Mouse (Mus musculus) embryonic facial prominence, embryonic 14.5 days (tissue): ENCODE data around the gene Ccdc34. TPM values are rescaled to one million over a fixed set of nuclear protein-coding genes. Genes with fewer than 3 reads are reported as not detected.
A peak's percentile ranks its signal among the peaks of the same experiment; 100 is the strongest.

Experiments used
- ATAC-seq: fragments of 200-750 bp; cut with Nextera tagmentation; 2 replicates; pipeline ENCODE4 v1.8.0; 2017; ENCODE audit warnings: low read depth, moderate number of reproducible peaks, moderate TSS enrichment
- DNase-seq: peaks from one replicate; pipeline ENCODE4 v3.0.0-alpha.2; 2015; ENCODE audit warnings: low spot score
- H3K27ac ChIP-seq: fragments of 300-500 bp; sonication (generic); replicated peaks from 2 replicates; pipeline ENCODE4 v1.5.1; 2014; ENCODE audit warnings: low read depth, mild to moderate bottlenecking, low read length, moderate library complexity
- H3K27me3 ChIP-seq: fragments of 300-500 bp; sonication (generic); replicated peaks from 2 replicates; pipeline ENCODE4 v1.6.1; 2014; ENCODE audit warnings: low read length; ENCODE audit not compliant: control insufficient read depth, insufficient read depth
- H3K36me3 ChIP-seq: fragments of 300-500 bp; sonication (generic); 2 replicates; pipeline ENCODE4 v1.6.1; 2014; ENCODE audit warnings: low read length, mixed read lengths; ENCODE audit not compliant: control insufficient read depth, insufficient read depth
- H3K4me1 ChIP-seq: fragments of 300-500 bp; sonication (generic); 2 replicates; pipeline ENCODE4 v1.6.1; 2014; ENCODE audit warnings: antibody characterized with exemption, low read length; ENCODE audit not compliant: control insufficient read depth, insufficient read depth
- H3K4me2 ChIP-seq: fragments of 300-500 bp; sonication (generic); 2 replicates; pipeline ENCODE4 v1.6.1; 2014; ENCODE audit warnings: low read depth, mild to moderate bottlenecking, low read length, moderate library complexity, mixed read lengths
- H3K4me3 ChIP-seq: fragments of 300-500 bp; sonication (generic); 2 replicates; pipeline ENCODE4 v1.5.1; 2014; ENCODE audit warnings: low read depth, mild to moderate bottlenecking, low read length
- H3K9ac ChIP-seq: fragments of 300-500 bp; sonication (generic); 2 replicates; pipeline ENCODE4 v1.6.1; 2014; ENCODE audit warnings: low read depth, mild to moderate bottlenecking, low read length, moderate library complexity, mixed read lengths
- H3K9me3 ChIP-seq: fragments of 300-500 bp; sonication (generic); 2 replicates; pipeline ENCODE4 v1.6.1; 2016; ENCODE audit warnings: low read length; ENCODE audit not compliant: control insufficient read depth
- WGBS: fragments of 180-500 bp; shearing (Covaris S2); extraction: QIAGEN DNeasy Blood & Tissue Kit; methylation state at CpG from one replicate; pipeline ENCODE4 v1.1.7; 2014; 5-methylcytosine and 5-hydroxymethylcytosine counted together
- polyA plus RNA-seq: library from polyadenylated mRNA; unstranded; fragments of >200 nt; fragmentation: Nextera tagmentation; extraction: Ambion mirVana; gene quantifications from 2 replicates; pipeline ENCODE4 v1.2.1, GENCODE M21; 2014

Ccdc34 gene
- polyA plus RNA-seq, 1 experiment from 2014 or later = 37.7 TPM

DNA sequence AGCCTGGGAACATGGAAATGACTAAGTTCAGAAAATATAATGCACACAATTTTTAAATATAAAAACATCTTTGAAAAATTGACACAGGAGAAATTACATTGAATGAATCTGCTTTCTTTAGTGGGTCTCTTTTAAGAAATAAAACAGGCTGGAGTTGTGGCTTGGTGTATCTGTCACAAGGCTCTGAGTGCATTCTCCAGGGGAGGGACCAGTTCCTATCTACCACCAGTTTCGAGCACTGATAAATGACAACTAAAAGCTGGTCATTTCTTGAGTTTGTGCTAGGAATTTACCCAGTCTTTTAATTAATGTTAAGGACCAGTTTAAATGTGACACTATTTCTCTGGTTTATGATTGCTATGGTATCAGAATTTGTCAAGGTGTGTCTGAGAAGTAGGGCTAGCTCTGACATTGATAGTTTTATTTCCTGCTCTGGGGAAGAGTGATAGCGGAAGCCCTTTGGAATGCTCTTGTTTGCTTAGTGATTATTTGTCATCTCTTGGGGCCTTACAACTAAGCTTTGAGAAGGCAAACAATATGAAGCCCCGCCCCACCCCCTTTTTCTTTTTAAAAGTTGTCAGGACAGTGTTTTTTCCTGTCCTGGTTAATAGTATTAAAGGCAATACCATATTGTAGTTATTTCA, 11.9 kb upstream of the Ccdc34 start:
- DNase-seq (no peak), ATAC-seq (no peak)
- H3K27ac ChIP-seq = no peak overlapping the region
- H3K9me3 ChIP-seq = no peaks in the 10 kb centered on the region
- peaks cover 58% of the 10 kb centered on the region for H3K36me3 ChIP-seq
- H3K4me1 ChIP-seq = no peaks in the 10 kb centered on the region
- H3K27me3 ChIP-seq = no peaks in the 10 kb centered on the region
- no peak overlapping the region for H3K9ac ChIP-seq
- H3K4me3 ChIP-seq = no peak overlapping the region
- H3K4me2 ChIP-seq = no peak overlapping the region
- WGBS = 83% methylated on average over 3 of the region's 3 CpGs

GRCm38 (mm10) chr2:110007423-110008267, 10.0 kb upstream of the Ccdc34 start:
- no peak overlapping the region for H3K27ac ChIP-seq
- no peaks in the 10 kb centered on the region for H3K4me1 ChIP-seq
- H3K4me3 ChIP-seq = no peak overlapping the region
- no peak overlapping the region for H3K9ac ChIP-seq
- ATAC-seq = no peak
- no peak for DNase-seq
- WGBS = 87% methylated on average over 10 of the region's 10 CpGs
- H3K4me2 ChIP-seq = no peak overlapping the region
- H3K9me3 ChIP-seq = no peaks in the 10 kb centered on the region
- H3K27me3 ChIP-seq = no peaks in the 10 kb centered on the region
- H3K36me3 ChIP-seq = peaks cover 59% of the 10 kb centered on the region

GRCm38 (mm10) chr2:110009449-110009848, 8.2 kb upstream of the Ccdc34 start:
- ATAC-seq = no peak
- peaks cover 61% of the 10 kb centered on the region for H3K36me3 ChIP-seq
- no peaks in the 10 kb centered on the region for H3K9me3 ChIP-seq

GRCm38 (mm10) chr2:110012184-110012725, 5.4 kb upstream of the Ccdc34 start:
- no peak overlapping the region for H3K4me2 ChIP-seq
- DNase-seq = no peak
- H3K4me3 ChIP-seq = no peak overlapping the region
- peaks cover 45% of the 10 kb centered on the region for H3K36me3 ChIP-seq
- H3K27me3 ChIP-seq = no peaks in the 10 kb centered on the region
- H3K9ac ChIP-seq = 0 out of 2 replicates have a peak overlapping the region, but pooled peaks have one; percentile 2
- no peak overlapping the region for H3K27ac ChIP-seq
- no peaks in the 10 kb centered on the region for H3K9me3 ChIP-seq
- ATAC-seq = no peak
- no peaks in the 10 kb centered on the region for H3K4me1 ChIP-seq
- WGBS = 93% methylated on average over 13 of the region's 13 CpGs

More at GRCm38 (mm10) chr2:110009449-110009848, 8.2 kb upstream of the Ccdc34 start:
- no peak overlapping the region for H3K4me2 ChIP-seq
- no peaks in the 10 kb centered on the region for H3K4me1 ChIP-seq
- no peaks in the 10 kb centered on the region for H3K27me3 ChIP-seq
- H3K27ac ChIP-seq = no peak overlapping the region
- H3K9ac ChIP-seq = no peak overlapping the region
- H3K4me3 ChIP-seq = no peak overlapping the region
- DNase-seq = no peak

DNA sequence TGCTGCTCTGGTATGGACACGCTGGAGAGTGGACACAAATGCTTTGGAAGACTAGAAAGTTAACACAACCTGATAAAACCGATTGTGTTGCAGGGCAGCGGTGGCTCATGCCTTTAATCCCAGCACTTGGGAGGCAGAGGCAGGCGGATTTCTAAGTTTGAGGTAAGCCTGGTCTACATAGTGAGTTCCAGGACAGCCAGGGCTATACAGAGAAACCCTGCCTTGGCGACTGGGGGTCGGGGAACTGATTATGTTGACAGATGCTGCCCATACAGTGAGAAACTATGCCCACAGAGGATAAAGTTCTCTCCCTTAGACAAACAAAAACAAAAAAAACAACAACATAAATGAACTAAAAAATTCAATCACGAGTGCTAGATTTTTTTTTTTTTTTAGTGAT, 530 bp upstream of the Ccdc34 start:
- WGBS = 42% methylated on average over 7 of the region's 7 CpGs
- H3K9me3 ChIP-seq = no peaks in the 10 kb centered on the region
- peak overlapping the region; percentile 93 for H3K9ac ChIP-seq
- peaks cover 24% of the 10 kb centered on the region for H3K4me1 ChIP-seq
- H3K4me3 ChIP-seq = peak overlapping the region; percentile 82
- DNase-seq (no peak), ATAC-seq (no peak)
- H3K4me2 ChIP-seq = peak overlapping the region; percentile 74
- H3K36me3 ChIP-seq = peaks cover 26% of the 10 kb centered on the region
- H3K27ac ChIP-seq = no peak overlapping the region
- H3K27me3 ChIP-seq = no peaks in the 10 kb centered on the region

DNA sequence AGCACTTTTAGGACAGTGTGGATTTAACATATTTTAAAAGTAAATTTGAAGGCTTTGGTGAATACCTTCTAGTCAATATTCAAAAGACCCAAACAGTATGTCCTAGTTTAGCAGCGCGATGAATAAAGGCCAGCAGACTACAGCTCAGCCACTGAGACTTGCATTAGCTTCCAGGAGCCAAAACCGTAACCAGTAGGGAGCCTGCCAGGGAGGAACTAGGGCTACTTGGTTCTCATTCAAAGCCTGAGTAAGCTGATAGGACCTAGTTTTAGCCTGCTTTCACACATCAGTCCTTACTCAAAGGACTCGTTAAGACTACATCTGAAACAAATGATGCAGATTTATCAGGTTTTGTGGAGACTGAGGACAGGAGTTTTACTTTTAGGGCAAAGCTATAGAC, 2.0 kb downstream of the Ccdc34 start:
- H3K27me3 ChIP-seq = no peaks in the 10 kb centered on the region
- H3K9ac ChIP-seq = no peak overlapping the region
- DNase-seq (no peak), ATAC-seq (no peak)
- peak overlapping the region; percentile 74; the same call in 1 of the 2 replicates for H3K4me2 ChIP-seq
- H3K9me3 ChIP-seq = no peaks in the 10 kb centered on the region
- H3K36me3 ChIP-seq = peaks cover 27% of the 10 kb centered on the region
- H3K27ac ChIP-seq = no peak overlapping the region
- H3K4me3 ChIP-seq = no peak overlapping the region
- WGBS = 83% methylated on average over 4 of the region's 4 CpGs
- peaks cover 24% of the 10 kb centered on the region for H3K4me1 ChIP-seq

- Histone ChIP-seq H3K27ac (no peak overlapping the region), H3K4me1 (peaks cover 24% of the 10 kb centered on the region), H3K4me2 (0 out of 2 replicates have a peak overlapping the region, but pooled peaks have one; percentile 31), H3K36me3 (peaks cover 27% of the 10 kb centered on the region), H3K4me3 (no peak overlapping the region), H3K27me3 (no peaks in the 10 kb centered on the region), H3K9ac (no peak overlapping the region), H3K9me3 (no peaks in the 10 kb centered on the region)
- no peak for DNase-seq
- 94% methylated on average over 1 of the region's 1 CpGs for WGBS
- no peak for ATAC-seq
Measured at GRCm38 (mm10) chr2:110020430-110020829, 2.8 kb downstream of the Ccdc34 start.

GRCm38 (mm10) chr2:110036265-110036664, 18.6 kb downstream of the Ccdc34 start:
- WGBS = 30% methylated on average over 4 of the region's 4 CpGs
- DNase-seq = peak; percentile 34
- no peak overlapping the region for H3K4me3 ChIP-seq
- peak overlapping the region; percentile 18; the same call in 1 of the 2 replicates for H3K4me2 ChIP-seq
- no peak for ATAC-seq
- H3K27me3 ChIP-seq = no peaks in the 10 kb centered on the region
- H3K9me3 ChIP-seq = no peaks in the 10 kb centered on the region
- peak overlapping the region; percentile 41; the same call in 1 of the 2 replicates for H3K9ac ChIP-seq
- peaks cover 24% of the 10 kb centered on the region for H3K36me3 ChIP-seq
- peak overlapping the region; percentile 61; the same call in 1 of the 2 replicates for H3K27ac ChIP-seq
- H3K4me1 ChIP-seq = peaks cover 19% of the 10 kb centered on the region
